Mouse (Mus musculus): ENCODE results near the gene Defb36. TPM values are rescaled to one million over a fixed set of nuclear protein-coding genes. Genes with fewer than 3 reads are reported as not detected.

The Defb36 gene
- polyA plus RNA-seq, 1 experiment, result not detected

DNA sequence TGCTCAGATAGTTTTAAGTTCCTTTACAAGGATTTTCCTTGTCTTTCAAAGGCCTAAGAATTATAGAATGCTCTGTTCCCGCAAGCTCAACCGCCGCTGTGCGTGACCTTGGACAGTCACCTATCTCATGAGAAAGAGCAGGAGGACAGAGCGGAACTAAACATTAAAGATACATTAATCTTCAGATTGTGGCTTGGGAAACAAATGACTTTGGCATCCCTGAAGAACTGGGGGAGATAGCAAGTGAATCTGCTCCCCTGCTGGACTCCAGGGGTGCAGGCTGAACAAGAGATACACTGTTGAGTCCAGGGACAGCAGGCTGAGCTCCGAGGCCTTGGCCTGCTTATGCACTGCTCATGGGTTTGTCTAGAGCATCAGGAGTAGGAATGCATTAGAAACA lies 4.1 kb upstream of the Defb36 start:
- no peaks in the 10 kb centered on the region for H3K79me2 ChIP-seq (ENCODE audit: control insufficient read depth, insufficient read depth)
- H3K4me2 ChIP-seq (ENCODE audit: low read depth), result no peak overlapping the region
- no peak overlapping the region for H3ac ChIP-seq (ENCODE audit: control insufficient read depth, insufficient read length)
- H3K4me3 ChIP-seq, result no peak overlapping the region
- H3K27me3 ChIP-seq (ENCODE audit: control insufficient read depth, insufficient read depth, insufficient read length), result no peaks in the 10 kb centered on the region
- TF ChIP-seq SRF (IDR thresholded peaks at IDR 0.05; ENCODE audit: control insufficient read depth, insufficient read length, low read depth), result no peak
- TF ChIP-seq CEBPB (IDR thresholded peaks at IDR 0.05; ENCODE audit: insufficient read depth, poor library complexity, severe bottlenecking), result no peak
- no peak for TF ChIP-seq USF1 (IDR thresholded peaks at IDR 0.05; ENCODE audit: low read depth)
- no peak for TF ChIP-seq TCF12 (IDR thresholded peaks at IDR 0.05; ENCODE audit: insufficient read depth, poor library complexity, severe bottlenecking)
- no peak for TF ChIP-seq MYOG (IDR thresholded peaks at IDR 0.05; ENCODE audit: control insufficient read depth in 1 of 3, insufficient read depth in 1 of 3, insufficient read length in 2 of 3, low read depth in 2 of 3)
- TF ChIP-seq MAX (IDR thresholded peaks at IDR 0.05; ENCODE audit: low read depth), result no peak
- no peak for TF ChIP-seq TCF3 (IDR thresholded peaks at IDR 0.05; ENCODE audit: insufficient read length, low read depth)
- TF ChIP-seq POLR2A (IDR thresholded peaks at IDR 0.05; ENCODE audit: insufficient read length, low read depth), result no peak
- TF ChIP-seq REST (IDR thresholded peaks at IDR 0.05; ENCODE audit: insufficient read depth, insufficient read length), result no peak
- TF ChIP-seq POLR2AphosphoS2 (IDR thresholded peaks at IDR 0.05; ENCODE audit: insufficient read length, low read depth), result no peak
- TF ChIP-seq MYOD1 (IDR thresholded peaks at IDR 0.05; ENCODE audit: control insufficient read depth in 1 of 3, insufficient read length in 2 of 3, low read depth in 2 of 3), result no peak
- no peaks in the 10 kb centered on the region for H3K36me3 ChIP-seq (ENCODE audit: control insufficient read depth, insufficient read depth)

DNA sequence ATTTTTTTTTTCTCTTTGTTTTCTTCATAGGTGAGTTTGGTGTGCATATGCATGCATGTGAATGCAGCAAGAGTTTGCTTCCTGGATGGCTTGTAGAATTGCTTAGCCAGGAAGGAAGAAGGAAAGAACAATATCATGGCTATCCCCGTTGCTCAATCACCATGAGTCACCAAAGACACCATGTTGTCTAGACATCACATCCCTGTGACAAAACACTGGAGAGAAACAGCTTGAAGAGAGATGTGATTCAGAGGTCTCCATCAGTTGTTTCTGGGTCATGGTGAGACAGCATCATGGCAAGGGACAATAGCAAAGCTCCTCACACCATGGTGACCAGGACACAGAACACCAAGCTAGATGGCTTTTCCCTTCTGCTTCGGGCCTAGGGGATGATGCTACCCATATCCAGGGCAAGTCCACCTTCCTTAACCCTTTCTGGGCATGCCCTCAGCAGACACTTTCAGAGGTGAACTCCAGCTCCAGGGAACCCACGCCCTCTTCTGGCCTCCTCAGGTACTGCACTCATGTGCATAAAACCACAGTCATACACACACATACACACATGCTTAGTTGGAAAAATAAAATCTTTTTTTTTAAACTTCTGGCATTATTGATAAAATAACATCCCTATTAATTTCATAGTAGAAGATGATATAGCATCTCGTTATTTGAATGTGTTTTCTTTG lies 2.7 kb upstream of the Defb36 start:
- no peak for TF ChIP-seq TCF3 (IDR thresholded peaks at IDR 0.05; ENCODE audit: insufficient read length, low read depth)
- TF ChIP-seq CEBPB (IDR thresholded peaks at IDR 0.05; ENCODE audit: insufficient read depth, poor library complexity, severe bottlenecking), result 0 out of 2 replicates have a peak, but pooled peaks have one; percentile 61
- no peak for TF ChIP-seq MAX (IDR thresholded peaks at IDR 0.05; ENCODE audit: low read depth)
- no peak for TF ChIP-seq TCF12 (IDR thresholded peaks at IDR 0.05; ENCODE audit: insufficient read depth, poor library complexity, severe bottlenecking)
- Histone ChIP-seq H3K4me2 (ENCODE audit: low read depth) (no peak overlapping the region), H3K79me2 (ENCODE audit: control insufficient read depth, insufficient read depth) (no peaks in the 10 kb centered on the region), H3ac (ENCODE audit: control insufficient read depth, insufficient read length) (no peak overlapping the region), H3K36me3 (ENCODE audit: control insufficient read depth, insufficient read depth) (no peaks in the 10 kb centered on the region), H3K27me3 (ENCODE audit: control insufficient read depth, insufficient read depth, insufficient read length) (no peaks in the 10 kb centered on the region), H3K4me3 (no peak overlapping the region)

DNA sequence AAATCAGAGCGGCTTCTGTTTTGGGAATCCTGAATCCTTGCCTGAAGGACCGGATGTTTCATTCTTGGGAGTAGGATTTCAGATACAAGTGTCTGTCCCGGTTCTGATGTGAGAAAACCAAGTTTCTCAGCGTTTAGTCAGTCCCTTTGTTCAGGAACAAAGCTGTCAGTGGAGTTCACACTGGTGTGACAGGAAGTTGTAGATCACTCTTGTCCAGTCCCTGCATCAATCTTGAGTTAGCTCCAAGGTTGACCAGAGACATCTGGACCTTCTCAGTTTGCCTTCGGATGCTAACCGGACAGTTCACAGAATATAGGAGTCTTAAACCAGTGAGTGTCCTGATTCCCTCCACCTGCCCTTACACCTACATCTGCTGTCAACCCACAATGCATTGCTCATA lies 3.6 kb downstream of the Defb36 start:
- Histone ChIP-seq H3K4me3 (no peak overlapping the region), H3K79me2 (ENCODE audit: control insufficient read depth, insufficient read depth) (no peaks in the 10 kb centered on the region)

DNA sequence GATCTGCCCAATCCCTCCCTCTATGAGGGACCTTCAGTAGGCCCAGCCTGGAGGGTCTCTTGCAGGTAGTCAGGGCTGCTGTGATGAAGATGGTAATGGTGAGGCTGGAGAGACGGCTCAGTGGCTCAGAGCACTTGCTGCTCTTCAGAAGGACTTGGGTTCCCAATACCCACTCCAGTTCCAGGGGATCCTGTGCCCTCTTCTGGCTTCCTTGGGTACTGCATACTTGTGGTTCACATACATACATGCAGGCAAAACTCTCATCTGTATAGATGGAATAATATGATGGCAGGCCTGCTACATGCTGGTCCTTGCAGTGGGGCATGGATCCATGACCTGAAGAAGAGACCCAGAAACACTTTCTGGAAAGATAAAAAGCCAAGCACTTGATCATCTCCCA lies 4.6 kb downstream of the Defb36 start:
- H3K4me3 ChIP-seq, result no peak overlapping the region
- no peaks in the 10 kb centered on the region for H3K27me3 ChIP-seq (ENCODE audit: control insufficient read depth, insufficient read depth, insufficient read length)
- TF ChIP-seq MYOD1 (IDR thresholded peaks at IDR 0.05; ENCODE audit: control insufficient read depth in 1 of 3, insufficient read length in 2 of 3, low read depth in 2 of 3), result no peak
- no peak for TF ChIP-seq TCF3 (IDR thresholded peaks at IDR 0.05; ENCODE audit: insufficient read length, low read depth)
- TF ChIP-seq REST (IDR thresholded peaks at IDR 0.05; ENCODE audit: insufficient read depth, insufficient read length), result no peak
- no peak for TF ChIP-seq MAX (IDR thresholded peaks at IDR 0.05; ENCODE audit: low read depth)
- no peaks in the 10 kb centered on the region for H3K36me3 ChIP-seq (ENCODE audit: control insufficient read depth, insufficient read depth)
- no peak overlapping the region for H3ac ChIP-seq (ENCODE audit: control insufficient read depth, insufficient read length)
- H3K79me2 ChIP-seq (ENCODE audit: control insufficient read depth, insufficient read depth), result no peaks in the 10 kb centered on the region
- no peak overlapping the region for H3K4me2 ChIP-seq (ENCODE audit: low read depth)

More for the DNA sequence above, 3.6 kb downstream of the Defb36 start:
- Histone ChIP-seq H3K36me3 (ENCODE audit: control insufficient read depth, insufficient read depth) (no peaks in the 10 kb centered on the region), H3K27me3 (ENCODE audit: control insufficient read depth, insufficient read depth, insufficient read length) (no peaks in the 10 kb centered on the region), H3ac (ENCODE audit: control insufficient read depth, insufficient read length) (no peak overlapping the region), H3K4me2 (ENCODE audit: low read depth) (no peak overlapping the region)
- TF ChIP-seq POLR2AphosphoS2 (IDR thresholded peaks at IDR 0.05; ENCODE audit: insufficient read length, low read depth), result no peak

DNA sequence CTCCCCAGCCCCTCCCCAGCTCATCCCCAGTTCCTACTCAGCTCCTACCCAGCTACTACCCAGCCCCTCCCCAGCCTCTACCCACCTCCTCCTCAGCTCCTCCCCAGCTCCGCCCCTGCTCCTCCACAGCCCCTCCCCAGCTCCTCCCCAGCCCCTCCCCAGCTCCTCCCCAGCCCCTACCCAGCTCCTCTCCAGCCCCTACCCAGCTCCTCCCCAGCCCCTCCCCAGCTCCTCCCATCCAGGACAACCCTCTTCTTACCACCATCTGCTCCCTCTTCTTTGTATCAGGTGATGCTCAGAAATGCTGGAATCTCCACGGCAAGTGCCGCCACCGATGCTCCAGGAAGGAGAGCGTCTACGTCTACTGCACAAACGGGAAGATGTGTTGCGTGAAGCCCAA lies 8.1 kb downstream of the Defb36 start:
- no peak for TF ChIP-seq MYOG (IDR thresholded peaks at IDR 0.05; ENCODE audit: control insufficient read depth in 1 of 3, insufficient read depth in 1 of 3, insufficient read length in 2 of 3, low read depth in 2 of 3)
- no peaks in the 10 kb centered on the region for H3K79me2 ChIP-seq (ENCODE audit: control insufficient read depth, insufficient read depth)
- H3ac ChIP-seq (ENCODE audit: control insufficient read depth, insufficient read length), result no peak overlapping the region
- H3K4me2 ChIP-seq (ENCODE audit: low read depth), result no peak overlapping the region
- H3K36me3 ChIP-seq (ENCODE audit: control insufficient read depth, insufficient read depth), result no peaks in the 10 kb centered on the region
- no peaks in the 10 kb centered on the region for H3K27me3 ChIP-seq (ENCODE audit: control insufficient read depth, insufficient read depth, insufficient read length)
- H3K4me3 ChIP-seq, result no peak overlapping the region

DNA sequence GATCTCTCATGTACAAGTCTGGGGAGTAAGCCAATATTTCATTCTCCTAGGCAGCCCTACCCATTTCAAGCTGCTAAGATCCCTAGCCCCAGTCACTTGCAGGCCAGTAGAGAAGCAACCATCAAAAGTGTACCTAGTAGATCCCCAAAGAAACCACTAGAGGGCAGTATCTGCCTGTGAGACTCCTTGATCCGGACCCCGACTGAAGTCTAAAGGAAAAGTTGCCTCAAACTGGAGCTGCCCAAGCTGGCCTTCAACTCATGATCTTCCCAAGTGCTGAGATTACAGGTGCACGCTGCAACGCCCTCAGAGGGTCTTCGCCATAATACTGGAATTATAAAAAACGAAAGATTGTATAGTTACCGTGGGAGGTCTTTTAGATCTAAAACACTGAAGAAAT lies 11.4 kb downstream of the Defb36 start:
- no peak overlapping the region for H3ac ChIP-seq (ENCODE audit: control insufficient read depth, insufficient read length)
- H3K36me3 ChIP-seq (ENCODE audit: control insufficient read depth, insufficient read depth), result no peaks in the 10 kb centered on the region
- no peak for TF ChIP-seq MAX (IDR thresholded peaks at IDR 0.05; ENCODE audit: low read depth)
- no peak for TF ChIP-seq POLR2AphosphoS2 (IDR thresholded peaks at IDR 0.05; ENCODE audit: insufficient read length, low read depth)
- no peak for TF ChIP-seq MYOD1 (IDR thresholded peaks at IDR 0.05; ENCODE audit: control insufficient read depth in 1 of 3, insufficient read length in 2 of 3, low read depth in 2 of 3)
- TF ChIP-seq SRF (IDR thresholded peaks at IDR 0.05; ENCODE audit: control insufficient read depth, insufficient read length, low read depth), result no peak
- no peak for TF ChIP-seq REST (IDR thresholded peaks at IDR 0.05; ENCODE audit: insufficient read depth, insufficient read length)
- no peak for TF ChIP-seq TCF12 (IDR thresholded peaks at IDR 0.05; ENCODE audit: insufficient read depth, poor library complexity, severe bottlenecking)
- no peak for TF ChIP-seq CEBPB (IDR thresholded peaks at IDR 0.05; ENCODE audit: insufficient read depth, poor library complexity, severe bottlenecking)
- TF ChIP-seq POLR2A (IDR thresholded peaks at IDR 0.05; ENCODE audit: insufficient read length, low read depth), result no peak
- TF ChIP-seq E2F4 (IDR thresholded peaks at IDR 0.05; ENCODE audit: insufficient read depth), result no peak
- TF ChIP-seq USF1 (IDR thresholded peaks at IDR 0.05; ENCODE audit: low read depth), result no peak
- TF ChIP-seq MYOG (IDR thresholded peaks at IDR 0.05; ENCODE audit: control insufficient read depth in 1 of 3, insufficient read depth in 1 of 3, insufficient read length in 2 of 3, low read depth in 2 of 3), result no peak
- no peak for TF ChIP-seq TCF3 (IDR thresholded peaks at IDR 0.05; ENCODE audit: insufficient read length, low read depth)

More for the DNA sequence above, 11.4 kb downstream of the Defb36 start:
- Histone ChIP-seq H3K79me2 (ENCODE audit: control insufficient read depth, insufficient read depth) (no peaks in the 10 kb centered on the region), H3K27me3 (ENCODE audit: control insufficient read depth, insufficient read depth, insufficient read length) (no peaks in the 10 kb centered on the region), H3K4me2 (ENCODE audit: low read depth) (no peak overlapping the region), H3K4me3 (no peak overlapping the region)

All from myocyte (in vitro differentiated cells).